Mouse (Mus musculus) cerebellum, adult 11 months (tissue): ENCODE results near the gene Ndc1.
"Not testable (repeated sequence)": the region's sequence is repeated elsewhere in the genome, so short reads cannot be mapped to it uniquely, and the experiment has no call there.

Experiments
- DNase-seq: peaks from one replicate; pipeline ENCODE4 v3.0.0; 2022

The Ndc1 gene

DNA sequence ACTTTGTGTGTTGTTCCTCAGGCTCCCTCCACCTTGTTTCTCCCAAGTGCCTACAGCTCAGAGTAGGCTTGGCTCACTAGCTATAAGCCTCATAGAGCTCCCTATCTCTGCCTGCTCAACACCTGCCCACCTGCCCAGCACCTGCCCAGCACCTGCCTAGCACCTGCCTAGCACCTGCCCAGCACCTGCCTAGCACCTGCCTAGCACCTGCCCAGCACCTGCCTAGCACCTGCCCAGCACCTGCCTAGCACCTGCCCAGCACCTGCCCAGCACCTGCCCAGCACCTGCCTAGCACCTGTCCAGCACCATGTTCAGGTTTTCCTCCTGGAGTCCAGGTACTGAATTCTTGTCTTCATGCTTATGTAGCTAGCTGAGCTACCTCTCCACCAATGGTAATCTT lies 1.2 kb upstream of the Ndc1 start:
- not testable (repeated sequence) for DNase-seq

DNA sequence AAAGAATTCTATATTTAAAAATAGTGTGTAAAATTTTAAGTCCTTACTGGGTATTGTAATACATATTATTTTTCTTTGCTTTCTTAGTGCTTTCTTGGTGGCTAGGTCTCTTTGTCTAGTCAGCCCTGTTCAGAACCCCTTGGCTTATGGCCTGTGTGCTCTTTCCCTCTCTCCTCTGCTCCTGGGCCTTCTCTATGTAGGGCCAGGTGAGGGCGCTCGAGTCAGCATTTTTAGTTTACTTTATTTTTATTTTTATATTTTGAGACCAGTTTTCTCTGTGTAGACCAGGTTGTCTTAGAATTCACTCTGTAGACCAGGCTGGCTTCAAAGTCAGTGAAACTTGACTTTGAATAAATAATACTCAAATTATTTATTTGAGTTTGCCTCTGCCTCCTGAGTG lies 4.7 kb downstream of the Ndc1 start:
- DNase-seq: no peak

DNA sequence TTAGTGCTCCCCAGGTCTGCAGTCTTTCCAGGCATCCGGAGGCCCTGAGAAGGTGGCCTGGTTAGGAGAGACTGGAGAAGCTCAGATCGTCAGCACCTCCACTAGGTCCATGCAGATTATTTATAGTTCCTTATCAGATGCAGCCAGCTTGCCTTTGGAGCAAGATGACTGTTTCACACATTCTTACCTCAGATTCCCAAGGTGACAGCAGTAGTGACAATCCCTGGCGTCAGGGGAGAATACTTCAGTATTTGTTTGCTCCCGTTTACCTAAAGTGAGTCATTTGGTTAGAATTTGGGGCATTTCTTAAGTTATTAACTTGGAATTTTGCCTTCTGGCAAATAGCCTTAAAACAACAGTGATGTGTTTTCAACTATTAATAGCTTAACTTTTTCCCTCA lies 7.1 kb downstream of the Ndc1 start:
- DNase-seq: no peak

DNA sequence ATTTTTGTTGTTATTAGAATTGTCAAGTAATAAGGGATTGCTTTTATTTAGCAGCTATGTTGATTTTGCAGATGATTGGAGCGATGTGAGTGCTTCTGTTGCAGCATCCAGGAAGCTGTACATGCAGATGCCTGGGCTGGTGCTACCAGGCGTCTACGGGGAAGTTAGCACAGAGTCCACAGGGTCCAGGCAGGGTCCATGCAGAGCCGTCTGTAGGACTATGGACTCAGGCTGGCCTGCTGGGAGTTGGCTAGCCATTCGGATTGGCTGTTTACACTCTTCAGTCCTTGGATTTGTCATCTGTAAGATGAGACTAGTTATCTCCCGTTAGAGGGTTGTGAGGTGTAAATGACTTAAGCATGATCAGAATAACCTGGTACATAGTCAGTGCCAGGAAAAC lies 11.4 kb downstream of the Ndc1 start:
- no peak for DNase-seq

DNA sequence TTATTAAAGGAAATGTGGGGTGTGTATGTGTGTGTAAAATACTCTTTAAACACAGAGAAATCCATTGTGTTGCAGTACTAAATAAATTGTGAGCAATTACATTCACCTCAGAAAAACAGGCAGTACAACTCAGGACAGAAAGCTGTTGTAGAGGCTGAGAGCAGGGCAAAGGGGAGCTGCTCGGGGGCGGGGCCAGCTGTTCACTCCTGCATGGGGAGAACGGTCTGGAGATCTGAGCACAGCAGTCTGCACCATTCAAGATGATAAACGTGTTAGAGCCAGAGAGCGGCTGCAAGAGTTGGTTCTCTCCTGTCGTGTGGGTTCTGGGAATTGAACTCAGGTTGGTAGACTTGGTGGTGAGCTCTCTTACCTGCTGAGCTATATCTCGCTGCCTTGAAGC lies 13.3 kb downstream of the Ndc1 start:
- no peak for DNase-seq

DNA sequence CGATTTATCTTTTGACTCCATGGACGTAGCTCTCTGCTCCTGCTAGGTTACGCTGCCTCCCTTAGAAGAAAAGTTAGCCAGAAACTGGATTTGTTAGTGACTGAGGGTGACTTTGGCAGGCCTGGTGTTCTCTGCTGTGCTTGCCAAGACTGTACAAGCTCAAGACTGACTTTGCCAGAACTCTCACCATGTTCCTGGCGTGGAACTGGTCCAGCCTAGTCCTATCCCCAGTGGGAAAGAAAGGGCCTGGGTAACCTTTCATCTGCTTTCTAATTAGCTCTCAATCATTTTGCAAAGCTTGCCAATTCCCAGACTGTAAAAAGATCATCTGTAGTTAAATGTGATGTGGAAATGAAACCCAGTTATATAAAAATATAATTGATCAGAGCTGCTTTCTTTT lies 19.5 kb downstream of the Ndc1 start:
- no peak for DNase-seq

DNA sequence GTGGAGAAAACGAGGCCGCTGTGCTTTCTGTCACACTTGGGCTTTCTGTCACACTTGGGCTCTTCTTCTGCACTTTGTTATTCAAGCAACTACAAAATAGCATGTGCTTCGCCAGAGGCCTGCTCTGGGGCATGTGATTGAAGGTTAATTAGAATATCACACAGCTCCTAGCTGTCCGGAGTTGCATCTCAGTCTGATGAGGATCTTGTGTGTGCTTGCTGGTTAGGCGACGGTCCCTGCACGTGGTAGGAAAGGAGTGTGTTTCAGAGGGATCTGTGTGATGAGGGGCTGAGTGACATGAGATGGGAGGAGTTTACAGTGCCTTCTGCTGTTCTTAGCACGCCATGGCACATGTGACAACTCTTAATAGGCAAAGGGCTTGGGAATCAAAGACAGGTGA lies 19.9 kb downstream of the Ndc1 start:
- no peak for DNase-seq

DNA sequence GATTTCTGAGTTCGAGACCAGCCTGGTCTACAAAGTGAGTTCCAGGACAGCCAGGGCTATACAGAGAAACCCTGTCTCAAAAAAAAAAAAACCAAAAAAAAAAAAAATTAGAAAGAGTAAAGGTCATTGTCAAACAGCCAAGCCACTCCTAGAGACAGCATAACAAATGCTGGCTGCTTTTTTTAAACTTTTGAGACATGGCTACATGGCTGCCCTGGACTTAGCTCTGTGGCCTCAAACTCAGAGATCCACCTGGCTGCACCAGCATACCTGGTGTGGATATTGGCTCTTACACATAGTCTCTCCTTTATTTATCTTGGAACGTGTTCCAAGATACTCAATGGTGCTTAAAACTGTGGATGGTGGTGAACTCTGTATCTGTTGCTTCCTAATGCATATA lies 20.7 kb downstream of the Ndc1 start:
- no peak for DNase-seq

DNA sequence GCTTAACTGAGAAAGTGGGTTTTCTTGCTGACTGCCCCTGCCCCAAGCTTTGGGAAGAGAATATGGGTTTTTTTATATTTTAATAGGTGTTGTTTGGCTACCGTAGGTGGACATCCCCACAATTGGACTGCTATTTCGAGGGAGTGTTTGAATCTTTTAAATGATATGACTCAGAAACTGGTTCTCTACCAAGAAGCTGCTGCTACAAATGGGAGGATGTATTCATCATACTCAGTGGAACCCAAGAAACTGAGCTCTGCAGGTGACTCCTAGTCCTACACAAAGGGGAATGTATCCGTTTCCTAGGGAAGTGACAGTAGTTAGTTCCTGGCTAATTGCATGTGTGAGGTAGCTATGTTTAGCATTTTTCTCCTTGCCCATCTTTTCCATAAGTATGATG lies 21.8 kb downstream of the Ndc1 start:
- DNase-seq: no peak

DNA sequence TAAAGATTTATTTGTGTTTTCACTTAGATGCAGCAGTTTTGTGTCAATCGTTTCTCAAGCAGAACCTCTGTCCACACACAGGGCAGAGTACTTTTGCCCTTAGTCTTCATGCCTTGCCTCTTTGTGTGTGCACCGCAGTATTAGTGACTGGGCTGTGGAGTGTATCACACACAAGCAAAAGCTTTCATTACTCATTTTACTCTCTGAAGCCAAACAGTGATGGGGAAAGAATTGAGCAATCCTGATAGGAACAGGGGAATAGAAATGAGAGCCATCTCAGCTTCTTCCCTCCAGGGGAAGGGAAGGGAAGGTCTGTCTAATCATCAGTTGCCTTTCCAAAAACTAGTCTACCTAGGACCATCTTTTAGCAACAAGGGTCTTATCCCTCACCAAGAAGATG lies 26.2 kb downstream of the Ndc1 start:
- no peak for DNase-seq

DNA sequence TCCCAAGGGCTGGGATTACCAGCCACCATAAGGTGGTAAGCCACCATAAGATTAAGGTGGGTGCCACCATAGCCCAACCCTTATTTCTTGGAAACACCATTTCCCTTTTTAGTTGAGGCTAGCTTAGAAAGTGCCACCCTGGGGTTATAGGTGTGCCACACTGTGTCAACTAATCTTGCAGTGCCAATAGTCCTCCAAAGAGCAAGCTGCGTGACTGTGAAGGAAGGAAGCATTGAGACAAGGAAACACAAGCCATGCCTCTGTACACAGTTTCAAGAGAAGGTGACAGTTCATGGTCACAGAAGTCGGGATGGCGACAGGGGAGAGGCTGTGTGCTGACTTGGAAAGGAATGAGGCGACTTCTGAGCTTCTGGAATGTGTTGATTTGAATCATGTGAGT lies 52.6 kb downstream of the Ndc1 start:
- DNase-seq: no peak

DNA sequence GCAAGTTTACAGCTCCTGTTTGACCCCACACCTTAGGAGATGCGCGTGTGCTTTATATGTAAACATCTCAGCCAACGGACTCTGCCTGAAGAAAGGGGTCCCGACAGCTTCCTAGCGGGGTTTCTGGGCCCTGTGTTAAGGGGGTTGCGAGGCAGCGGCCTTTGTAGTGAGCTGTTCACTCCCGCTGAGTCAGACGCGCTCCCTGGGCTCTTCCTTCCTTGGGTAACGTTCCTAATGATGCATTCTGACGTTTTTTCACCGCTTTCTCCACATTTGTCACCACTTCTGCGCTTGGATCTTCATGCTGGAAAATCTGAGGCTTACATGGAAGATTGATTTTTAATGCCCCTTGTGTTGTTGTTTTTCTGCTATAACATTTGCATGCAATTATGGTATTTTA lies 54.1 kb downstream of the Ndc1 start:
- DNase-seq: no peak

DNA sequence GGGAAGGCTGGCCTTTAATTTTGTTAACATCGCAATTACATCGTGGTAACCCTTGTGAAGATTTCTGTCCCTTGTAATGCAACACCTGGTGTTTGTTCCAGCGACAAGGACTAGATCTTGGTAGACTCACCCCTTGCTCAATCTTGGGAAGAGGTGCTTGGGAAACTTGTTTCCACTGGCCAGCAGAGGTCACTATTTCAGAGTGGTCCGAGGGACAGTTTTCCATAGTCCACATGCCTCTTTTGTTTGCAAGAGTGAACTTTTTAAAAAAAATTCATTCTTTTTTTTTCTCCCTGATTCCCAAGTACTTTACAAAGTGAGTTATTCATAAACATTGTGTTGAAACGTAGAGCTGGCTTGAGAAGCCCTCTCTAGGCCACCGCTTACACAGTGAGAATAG lies 54.6 kb downstream of the Ndc1 start:
- no peak for DNase-seq

DNA sequence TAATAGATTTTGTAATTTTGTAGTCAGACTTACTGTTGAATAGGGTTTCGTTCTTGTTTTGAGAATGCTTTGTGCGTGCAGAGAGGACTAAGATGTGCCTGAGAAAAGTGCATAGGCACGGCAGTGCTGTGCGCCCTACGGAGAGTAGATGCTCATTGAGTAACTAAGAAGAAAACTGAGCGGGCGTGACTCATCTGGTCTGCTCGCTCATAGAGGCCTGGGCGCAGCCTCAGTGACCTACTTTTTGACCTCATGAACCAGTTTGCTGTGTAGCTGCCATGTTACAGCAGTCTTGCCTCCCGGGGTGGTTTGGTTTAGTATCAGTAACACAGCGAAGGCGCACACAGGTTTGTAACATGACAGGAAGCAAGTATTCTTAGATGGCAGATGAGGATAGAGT lies 58.0 kb downstream of the Ndc1 start:
- DNase-seq: no peak

DNA sequence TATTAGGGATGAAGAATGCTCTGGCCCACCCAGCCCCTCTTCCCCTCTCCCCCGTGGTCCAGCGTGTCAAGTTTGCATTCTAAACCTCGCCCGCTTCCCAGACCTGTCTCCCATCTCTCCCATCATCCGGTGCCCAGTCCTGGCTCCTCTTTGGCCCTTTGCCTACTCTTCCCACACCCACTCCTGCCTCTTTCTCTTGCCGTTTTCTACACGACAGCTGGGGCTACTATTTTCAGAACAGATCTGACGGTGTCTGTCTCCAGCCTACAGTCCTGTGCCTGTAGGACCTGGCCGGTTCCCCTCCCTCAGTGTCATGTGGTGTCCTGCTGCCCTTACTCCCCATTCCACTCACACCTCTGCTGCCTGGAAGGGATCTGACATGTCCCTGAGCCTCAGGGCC lies 59.0 kb downstream of the Ndc1 start:
- DNase-seq: no peak

DNA sequence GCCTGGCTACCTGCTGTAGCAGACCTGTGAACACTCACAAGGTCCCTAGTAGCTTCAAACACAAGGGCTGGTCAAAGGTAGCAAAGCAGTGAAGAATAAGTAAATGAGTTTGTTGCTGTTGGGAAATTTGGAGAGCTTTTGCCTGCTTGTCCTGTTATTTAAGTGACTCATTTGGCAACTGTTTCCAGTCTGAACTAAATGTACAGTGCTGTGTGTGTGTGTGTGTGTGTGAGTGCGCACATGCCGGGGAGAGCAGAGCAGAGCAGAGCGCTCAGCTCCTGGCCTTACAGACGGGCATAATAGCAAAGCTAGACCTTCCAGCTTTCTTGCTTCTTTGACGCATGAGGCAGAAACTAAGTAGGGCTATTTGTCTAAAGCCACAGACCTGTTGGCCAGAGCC lies 65.1 kb downstream of the Ndc1 start:
- no peak for DNase-seq

DNA sequence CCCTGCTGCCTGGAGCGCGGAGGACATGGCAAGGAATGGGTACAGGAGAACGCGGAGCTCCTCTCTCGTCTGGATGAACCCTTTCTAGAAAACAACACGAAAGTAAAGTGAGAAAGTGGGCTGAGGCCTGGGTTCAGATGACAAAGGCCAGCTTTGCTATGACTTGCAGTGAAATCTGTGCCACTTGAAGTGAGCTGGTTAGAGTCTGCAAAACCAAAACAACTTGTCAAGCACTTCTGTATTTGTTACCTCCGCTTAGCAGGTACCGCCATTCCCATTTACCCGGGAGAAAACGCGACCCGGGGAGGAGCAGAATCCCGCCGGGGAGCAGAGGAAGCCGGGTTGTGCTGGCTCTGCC lies 66.4 kb downstream of the Ndc1 start:
- no peak for DNase-seq

DNA sequence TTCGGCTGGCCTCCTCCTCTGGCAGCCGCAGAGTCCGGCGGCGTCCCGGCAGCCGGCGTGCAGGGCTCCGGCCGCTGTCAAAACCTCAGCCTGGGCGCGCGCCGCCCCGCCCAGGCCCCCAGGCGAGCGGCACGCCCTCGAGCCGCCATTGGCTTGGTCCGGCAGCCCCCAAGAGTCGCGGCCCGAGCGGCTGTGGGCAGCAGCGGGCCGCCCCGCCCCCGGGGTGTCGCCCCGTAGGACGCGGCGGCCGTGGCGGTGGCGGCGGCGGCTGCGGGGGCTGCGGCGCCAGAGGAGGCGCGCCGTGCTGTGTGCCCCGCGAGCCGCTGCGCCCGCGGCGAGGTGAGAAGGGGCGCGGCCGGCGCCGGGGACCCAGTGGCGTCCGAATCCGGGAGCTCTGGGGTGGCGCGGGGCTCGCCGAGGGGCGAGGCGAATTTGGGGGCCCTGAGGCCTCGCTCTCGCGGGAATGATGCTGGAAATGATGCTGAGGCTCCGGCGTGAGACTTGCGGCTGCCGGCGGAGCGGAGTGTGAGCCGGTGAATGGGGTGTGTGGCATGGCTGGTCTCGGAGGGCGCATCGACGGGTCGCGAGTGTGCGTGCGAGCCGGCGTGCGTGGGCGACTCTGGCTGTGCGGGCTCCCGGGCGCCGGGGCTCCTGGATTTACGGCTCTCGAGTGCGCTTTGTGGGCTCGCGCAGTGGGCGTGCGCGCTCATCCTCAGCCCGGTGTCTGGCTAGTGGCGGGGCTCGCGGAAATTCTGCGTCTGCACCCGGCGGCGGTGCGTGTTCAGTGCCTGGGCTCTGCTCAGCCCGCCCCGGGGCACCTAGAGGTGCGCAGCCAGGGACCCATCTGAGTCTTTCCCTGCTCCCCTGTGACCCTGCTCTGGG lies 67.0 kb downstream of the Ndc1 start, which contains the start of gene Glis1:
Gene Glis1, plus strand, starts transcription at position 236 of the 882 bp plus-strand sequence.
- no peak for DNase-seq

DNA sequence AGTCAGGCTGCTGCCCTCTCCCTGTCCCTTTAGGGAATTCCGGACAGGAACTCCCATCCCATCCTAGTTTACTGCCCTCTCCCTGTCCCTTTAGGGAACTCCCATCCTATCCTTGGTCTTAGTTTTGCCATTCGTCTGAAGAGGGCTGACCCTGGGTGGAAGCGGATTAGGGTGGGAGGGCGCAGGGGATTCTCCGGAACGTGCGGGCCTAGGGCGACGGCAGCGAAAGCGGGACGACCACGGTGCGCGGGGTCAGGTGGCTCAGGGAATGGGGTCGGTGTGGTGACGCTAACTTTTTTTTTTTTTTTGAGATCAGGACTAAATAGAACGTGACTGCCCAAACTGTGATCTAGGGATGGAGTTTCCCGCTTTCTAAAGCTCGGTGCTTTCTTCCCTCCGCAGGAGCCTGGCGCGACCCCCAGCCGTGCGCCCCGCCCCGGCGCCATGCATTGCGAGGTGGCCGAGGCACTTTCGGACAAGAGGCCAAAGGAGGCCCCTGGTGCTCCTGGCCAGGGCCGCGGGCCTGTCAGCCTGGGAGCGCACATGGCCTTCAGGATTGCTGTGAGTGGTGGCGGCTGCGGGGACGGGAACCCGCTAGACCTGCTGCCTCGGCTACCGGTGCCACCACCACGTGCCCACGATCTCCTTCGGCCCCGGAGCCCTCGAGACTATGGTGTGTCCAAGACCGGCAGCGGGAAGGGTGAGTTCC lies 67.8 kb downstream of the Ndc1 start:
- no peak for DNase-seq

DNA sequence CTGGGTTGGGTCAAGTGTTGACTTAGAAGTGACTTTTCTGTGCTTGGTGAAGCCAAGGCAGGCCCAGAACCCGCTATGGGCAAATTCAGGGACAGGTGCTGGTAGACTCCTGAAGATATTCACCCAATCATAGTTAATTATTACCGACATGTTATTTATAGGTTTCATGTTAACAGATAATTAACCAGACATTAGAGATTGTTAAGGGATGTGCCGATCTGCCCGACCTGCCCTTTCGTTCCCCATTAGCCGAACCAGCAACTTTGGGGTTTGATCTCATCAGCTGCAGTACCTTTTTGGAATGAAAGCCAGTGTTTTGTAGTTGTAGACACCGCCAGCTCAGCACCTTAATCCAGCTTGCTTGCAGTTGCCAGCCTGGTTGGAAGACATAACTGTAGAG lies 68.9 kb downstream of the Ndc1 start:
- DNase-seq: no peak

DNA sequence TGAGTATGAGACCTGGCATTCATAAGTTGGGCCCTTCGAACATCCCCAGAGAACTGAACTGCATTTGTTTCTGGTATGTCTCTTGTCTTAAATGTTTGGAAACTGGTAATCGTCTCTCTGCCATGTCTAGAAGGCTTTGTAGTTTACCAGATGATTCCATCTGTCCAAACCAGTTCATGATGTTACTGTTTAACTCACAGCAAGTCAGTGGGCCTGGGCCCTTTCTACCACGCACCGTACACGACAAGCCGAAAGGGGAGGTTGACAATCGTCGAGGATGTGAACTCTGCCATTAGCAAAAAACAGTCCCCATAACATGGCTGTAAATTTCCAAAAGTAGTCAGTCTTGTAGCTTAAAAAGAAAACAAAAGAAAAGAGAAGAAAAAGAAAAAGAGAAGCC lies 71.2 kb downstream of the Ndc1 start:
- no peak for DNase-seq

DNA sequence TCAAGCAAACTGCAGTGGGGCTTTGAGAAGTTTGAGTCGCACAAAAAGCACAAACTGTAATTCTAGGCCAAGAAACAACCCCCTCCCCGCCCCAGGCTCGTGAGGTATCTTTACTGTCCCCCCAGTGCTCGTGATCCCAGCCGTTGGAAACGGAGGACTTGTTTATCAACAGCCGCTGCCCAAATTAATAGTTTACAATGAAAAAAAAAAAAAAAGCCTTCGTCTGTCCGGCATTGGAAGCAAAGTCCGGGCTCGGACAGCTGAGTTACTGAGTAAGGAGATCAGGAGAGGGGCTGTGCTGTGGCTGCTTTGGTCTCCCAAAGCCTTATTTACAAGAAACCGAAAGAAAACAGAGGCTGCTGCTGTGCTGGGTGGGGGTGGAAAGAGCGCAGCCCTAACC lies 72.7 kb downstream of the Ndc1 start:
- DNase-seq: no peak

DNA sequence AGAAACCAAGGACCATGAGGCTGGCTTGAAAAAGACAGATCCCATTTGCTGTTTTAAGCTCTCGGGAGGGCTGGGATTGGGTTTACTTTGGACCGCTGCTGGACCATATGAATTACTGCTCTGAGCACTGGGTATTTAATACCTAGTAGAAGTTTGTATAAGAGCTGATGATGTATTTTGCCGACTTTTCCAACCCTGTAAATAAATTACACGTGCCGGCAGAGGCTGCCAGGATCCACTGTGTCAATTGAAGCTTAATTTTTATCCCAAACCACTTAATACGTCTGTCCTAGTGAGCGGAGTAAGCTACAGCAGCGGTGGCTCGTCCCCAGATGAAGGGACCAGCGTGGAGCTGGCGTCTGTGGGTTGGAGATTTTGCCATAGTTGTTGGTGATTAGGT lies 74.7 kb downstream of the Ndc1 start:
- DNase-seq: no peak

DNA sequence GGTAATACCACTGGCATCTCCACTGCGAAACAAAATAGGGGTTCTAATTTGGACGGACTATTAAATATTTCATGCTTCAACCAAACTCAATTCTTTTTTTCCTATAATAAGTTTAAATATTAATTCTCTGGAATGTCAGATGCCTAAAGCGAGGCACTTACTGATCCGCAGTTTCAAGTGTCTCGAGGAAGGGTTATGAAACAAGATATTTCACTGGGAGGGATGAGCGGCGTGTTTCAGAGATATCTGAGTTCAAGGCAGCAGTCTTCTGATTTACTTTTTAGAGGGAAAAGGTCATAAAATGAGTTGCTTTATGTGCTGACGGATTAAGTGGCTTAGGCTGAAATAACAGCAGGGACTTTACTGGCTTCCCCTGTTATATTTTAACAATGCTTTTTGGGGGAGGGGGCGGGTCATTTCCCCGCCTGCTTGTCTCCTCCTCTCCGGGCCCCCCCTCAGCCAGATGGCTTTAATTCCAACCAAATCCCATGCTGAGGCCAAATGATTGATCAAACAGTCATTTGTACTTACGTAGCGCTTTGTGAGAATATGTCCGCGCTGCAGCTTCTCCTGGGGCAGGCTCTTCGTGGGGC lies 75.4 kb downstream of the Ndc1 start:
- DNase-seq: no peak
